Mouse (Mus musculus) liver, postnatal 0 days (tissue): ENCODE measurements at regions not wholly inside any gene's neighbourhood (a gene's known extent, or its start where the extent isn't known, plus 50 kb on each side); places are given as distances from the start of the nearest gene placed in this dataset.

ENCODE experiments used
- ATAC-seq: fragments of 200-750 bp; cut with Nextera tagmentation; 2 replicates; pipeline ENCODE4 v1.8.0; 2017; ENCODE audit warnings: mild to moderate bottlenecking, moderate library complexity
- DNase-seq: peaks from one replicate; pipeline ENCODE4 v3.0.0-alpha.2; 2016
- H3K27ac ChIP-seq: fragments of 300-500 bp; sonication (generic); 2 replicates; pipeline ENCODE4 v1.5.1; 2014; ENCODE audit warnings: antibody characterized with exemption, moderate library complexity, mild to moderate bottlenecking, low read depth
- H3K27me3 ChIP-seq: fragments of 300-500 bp; sonication (generic); 2 replicates; pipeline ENCODE4 v1.6.1; 2014; ENCODE audit warnings: low read length, control low read depth, mixed read lengths; ENCODE audit not compliant: insufficient read depth
- H3K36me3 ChIP-seq: fragments of 300-500 bp; sonication (generic); replicated peaks from 2 replicates; pipeline ENCODE4 v1.6.1; 2014; ENCODE audit warnings: mild to moderate bottlenecking, control low read depth, low read length, moderate library complexity, mixed read lengths; ENCODE audit not compliant: insufficient read depth
- H3K4me1 ChIP-seq: fragments of 300-500 bp; sonication (generic); 2 replicates; pipeline ENCODE4 v1.6.1; 2014; ENCODE audit warnings: antibody characterized with exemption, mild to moderate bottlenecking, control low read depth; ENCODE audit not compliant: insufficient read depth
- H3K4me2 ChIP-seq: fragments of 300-500 bp; sonication (generic); 2 replicates; pipeline ENCODE4 v1.6.1; 2014; ENCODE audit warnings: low read depth, mild to moderate bottlenecking, low read length, moderate library complexity, mixed read lengths
- H3K4me3 ChIP-seq: fragments of 300-500 bp; sonication (generic); 2 replicates; pipeline ENCODE4 v1.5.1; 2014; ENCODE audit warnings: low read depth, low read length
- H3K9ac ChIP-seq: fragments of 300-500 bp; sonication (generic); replicated peaks from 2 replicates; pipeline ENCODE4 v1.6.1; 2014; ENCODE audit warnings: mild to moderate bottlenecking, moderate library complexity
- H3K9me3 ChIP-seq: fragments of 300-500 bp; sonication (generic); 2 replicates; pipeline ENCODE4 v1.6.1; 2016; ENCODE audit warnings: mild to moderate bottlenecking, control low read depth, low read length, mixed read lengths
- CTCF ChIP-seq: sonication (generic); IDR thresholded peaks from 2 replicates; pipeline ENCODE4 v1.5.1; 2016; ENCODE audit warnings: antibody characterized with exemption, low read depth
- EP300 ChIP-seq: IDR thresholded peaks from 2 replicates; pipeline ENCODE4 v1.6.1; 2016; ENCODE audit warnings: antibody characterized with exemption, low read depth, mild to moderate bottlenecking
- WGBS: fragments of 180-500 bp; shearing (Covaris S2); extraction: QIAGEN DNeasy Blood & Tissue Kit; methylation state at CpG from one replicate; pipeline ENCODE4 v1.1.7; 2014; ENCODE audit not compliant: insufficient replicate concordance; 5-methylcytosine and 5-hydroxymethylcytosine counted together

DNA sequence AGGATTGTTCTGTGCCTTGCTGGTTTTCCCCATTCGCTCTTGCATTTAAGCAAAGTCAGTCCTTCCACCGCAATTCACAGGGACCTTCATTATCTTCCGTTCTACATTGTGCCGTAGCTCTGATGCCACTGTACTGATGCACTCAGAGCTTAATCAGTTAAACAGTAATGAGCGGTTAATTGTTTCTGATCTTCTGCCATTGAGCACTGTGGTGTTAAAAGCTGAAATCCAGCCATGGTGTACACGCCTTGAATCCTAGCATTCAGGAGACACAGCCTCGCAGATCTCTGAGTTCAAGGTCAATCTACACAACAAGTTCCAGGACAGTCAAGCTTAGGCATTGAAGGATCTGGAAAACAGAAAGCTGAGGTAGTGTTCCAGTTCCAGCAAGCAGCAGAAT, 63.6 kb upstream of the Noct start:
- Histone ChIP-seq H3K9me3 (no peaks in the 10 kb centered on the region), H3K4me3 (no peak overlapping the region), H3K4me2 (no peak overlapping the region), H3K9ac (no peak overlapping the region), H3K27me3 (no peaks in the 10 kb centered on the region), H3K27ac (no peak overlapping the region), H3K36me3 (no peaks in the 10 kb centered on the region), H3K4me1 (peaks cover 24% of the 10 kb centered on the region)
- 73% methylated on average over 7 of the region's 7 CpGs for WGBS
- ATAC-seq (no peak), DNase-seq (no peak)
- TF ChIP-seq CTCF (no peak), EP300 (no peak)

DNA sequence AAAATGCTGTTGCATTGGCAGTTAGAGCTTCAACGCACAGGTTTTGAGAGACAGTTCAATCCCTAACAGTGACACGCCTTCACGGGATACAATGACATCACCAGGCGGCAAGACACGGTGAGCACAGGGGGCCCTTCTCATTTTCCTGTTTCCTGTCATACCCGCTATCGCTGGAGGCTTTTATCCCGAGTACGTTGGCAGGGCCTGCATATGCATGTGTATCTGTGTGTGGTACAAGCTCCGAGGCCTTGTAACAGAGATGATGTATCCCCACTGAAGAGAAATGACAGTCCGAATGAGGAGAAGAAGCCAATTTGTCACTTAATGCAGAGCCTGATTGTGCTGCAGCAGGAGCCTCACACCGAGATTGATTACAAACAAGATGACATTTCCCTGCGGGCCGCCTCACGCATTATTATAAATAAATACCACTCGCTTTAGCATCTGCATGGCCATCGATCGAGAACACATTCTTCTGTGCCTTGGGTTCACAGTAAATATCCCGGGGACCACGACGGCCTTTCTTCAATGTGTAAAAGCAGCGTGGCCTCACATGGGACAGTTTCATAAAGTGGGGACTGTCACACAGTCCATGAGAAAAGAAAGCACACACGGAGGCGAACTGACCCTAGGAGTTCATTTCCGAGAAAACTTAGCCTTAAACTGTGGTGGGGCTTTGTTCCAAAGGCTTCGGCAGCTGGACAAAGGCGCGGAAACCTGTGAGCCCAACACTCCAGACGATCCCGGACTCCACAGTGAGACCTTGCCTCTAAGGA, 54.9 kb upstream of the Noct start:
- Histone ChIP-seq H3K9ac (no peak overlapping the region), H3K4me2 (no peak overlapping the region), H3K4me1 (no peaks in the 10 kb centered on the region), H3K27ac (no peak overlapping the region), H3K36me3 (no peaks in the 10 kb centered on the region), H3K4me3 (no peak overlapping the region), H3K27me3 (no peaks in the 10 kb centered on the region), H3K9me3 (no peaks in the 10 kb centered on the region)
- ATAC-seq = no peak
- no peak for DNase-seq
- WGBS = 80% methylated on average over 30 of the region's 30 CpGs
- TF ChIP-seq CTCF (no peak), EP300 (no peak)

GRCm38 (mm10) chr3:51170225-51170852, 53.9 kb upstream of the Noct start:
- TF ChIP-seq CTCF (peak; percentile 96), EP300 (no peak)
- peak; percentile 62; the same call in 1 of the 2 replicates for ATAC-seq
- Histone ChIP-seq H3K4me3 (no peak overlapping the region), H3K4me2 (no peak overlapping the region), H3K27me3 (no peaks in the 10 kb centered on the region), H3K9ac (no peak overlapping the region), H3K27ac (no peak overlapping the region), H3K4me1 (no peaks in the 10 kb centered on the region), H3K36me3 (no peaks in the 10 kb centered on the region), H3K9me3 (no peaks in the 10 kb centered on the region)
- 29% methylated on average over 19 of the region's 19 CpGs for WGBS
- DNase-seq = peak; percentile 82
